Mouse (Mus musculus): ENCODE results near the gene Tmem200a. TPM values are rescaled to one million over a fixed set of nuclear protein-coding genes. Genes with fewer than 3 reads are reported as not detected.

Gene Tmem200a
- polyA plus RNA-seq, 1 experiment from 2014 or later = 2.7 TPM

DNA sequence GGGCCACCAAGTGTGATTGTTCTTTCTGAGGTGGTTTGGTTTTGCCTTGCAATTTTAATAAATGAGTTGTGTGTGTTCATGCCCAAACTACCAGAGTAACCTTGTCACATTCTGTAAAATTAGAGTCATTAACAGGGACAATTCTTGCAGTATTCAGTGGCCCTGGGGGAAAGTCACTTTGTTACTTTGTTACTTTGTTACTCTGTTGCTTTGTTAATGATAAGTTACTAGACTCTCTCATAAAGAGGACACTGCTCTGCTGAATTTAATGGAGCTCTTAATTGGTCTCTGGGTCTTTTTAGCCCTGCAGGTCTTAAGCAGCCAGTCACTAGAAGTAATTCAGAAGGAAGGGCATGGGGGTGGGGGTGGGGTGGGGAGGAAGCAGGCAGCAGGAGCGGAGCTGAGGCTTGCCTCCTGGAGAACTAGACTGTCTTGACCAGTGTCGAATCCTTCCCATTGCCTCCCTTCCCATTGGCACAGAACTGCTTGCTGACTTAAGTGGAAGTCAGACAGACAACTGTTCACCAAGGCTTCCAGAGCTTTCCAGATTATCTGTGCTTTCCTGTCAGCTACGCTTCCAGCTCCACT, 124.1 kb downstream of the Tmem200a start:
- 42% methylated on average over 3 of the region's 3 CpGs for WGBS
- Histone ChIP-seq H3K4me3 (no peak overlapping the region), H3K36me3 (no peaks in the 10 kb centered on the region), H3K27ac (no peak overlapping the region), H3K9me3 (replicated peaks) (no peaks in the 10 kb centered on the region), H3K27me3 (ENCODE audit: low read depth, poor library complexity, severe bottlenecking) (peaks cover 26% of the 10 kb centered on the region), H3K4me1 (peaks cover 25% of the 10 kb centered on the region)
- no peak for DNase-seq (ENCODE audit: low spot score)

DNA sequence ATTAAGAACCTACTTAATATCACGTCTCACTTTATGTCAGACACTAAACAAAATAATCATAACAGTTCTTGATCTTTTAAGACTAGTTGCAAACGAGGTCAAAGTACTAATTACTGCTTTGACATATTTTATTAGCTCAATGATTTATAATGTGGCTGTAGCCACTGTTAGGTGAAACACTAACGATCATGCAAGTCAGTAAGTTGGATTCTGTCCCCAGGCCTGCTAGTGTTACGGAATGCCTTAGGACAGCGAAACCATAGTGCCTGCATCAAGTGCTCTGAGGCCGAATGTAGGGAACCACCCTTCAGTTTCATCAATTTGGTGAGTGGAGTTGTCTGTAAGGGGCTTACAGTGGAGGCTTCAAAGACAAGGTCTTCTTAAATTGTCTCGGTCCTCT, 126.0 kb downstream of the Tmem200a start:
- no peaks in the 10 kb centered on the region for H3K36me3 ChIP-seq
- no peak for DNase-seq (ENCODE audit: low spot score)
- WGBS = 30% methylated on average over 7 of the region's 7 CpGs
- H3K4me1 ChIP-seq = peaks cover 25% of the 10 kb centered on the region
- H3K27me3 ChIP-seq (ENCODE audit: low read depth, poor library complexity, severe bottlenecking) = peaks cover 30% of the 10 kb centered on the region
- no peak overlapping the region for H3K4me3 ChIP-seq
- H3K27ac ChIP-seq = no peak overlapping the region
- H3K9me3 ChIP-seq (replicated peaks) = no peaks in the 10 kb centered on the region

DNA sequence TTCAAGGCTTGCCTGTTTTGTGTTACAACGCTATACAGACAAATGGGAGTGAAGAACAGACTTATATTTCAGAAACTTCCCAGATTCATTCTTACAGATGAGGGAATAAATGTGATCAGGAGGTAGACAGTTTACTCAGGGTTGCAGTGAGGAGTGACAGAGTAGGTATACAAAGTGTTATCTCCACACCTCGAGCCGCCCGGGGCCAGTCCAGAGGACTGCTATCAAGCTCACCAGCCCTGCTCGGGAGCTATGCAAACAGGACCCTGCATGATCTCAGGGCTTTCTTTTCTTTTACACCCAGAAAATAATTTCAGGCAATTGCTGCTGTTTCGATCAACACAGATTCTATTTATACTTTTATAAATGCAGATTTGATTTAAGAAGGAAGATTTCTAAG, 126.7 kb downstream of the Tmem200a start:
- WGBS = 67% methylated on average over 6 of the region's 6 CpGs
- Histone ChIP-seq H3K4me3 (no peak overlapping the region), H3K36me3 (no peaks in the 10 kb centered on the region), H3K27me3 (ENCODE audit: low read depth, poor library complexity, severe bottlenecking) (peaks cover 30% of the 10 kb centered on the region), H3K9me3 (replicated peaks) (no peaks in the 10 kb centered on the region), H3K27ac (no peak overlapping the region), H3K4me1 (peaks cover 25% of the 10 kb centered on the region)
- no peak for DNase-seq (ENCODE audit: low spot score)

DNA sequence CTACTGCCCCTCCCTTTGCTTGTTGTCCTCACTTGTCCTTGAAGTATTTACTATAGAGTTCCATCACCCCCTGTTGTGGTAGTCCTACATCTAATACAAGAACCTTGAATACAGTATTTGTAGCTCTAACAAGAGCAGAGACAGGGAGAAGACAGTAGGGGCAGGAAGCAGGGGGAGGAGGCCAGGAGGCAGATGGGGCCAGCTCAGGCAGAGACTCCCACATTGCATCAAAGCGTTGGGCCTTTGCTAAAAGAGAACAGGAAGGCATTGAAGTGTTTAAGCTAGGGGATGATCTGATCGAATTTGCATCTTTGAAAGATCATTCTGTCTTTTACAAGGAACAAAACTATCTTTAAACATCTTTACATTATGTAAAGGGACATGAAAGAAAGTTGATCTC, 133.0 kb downstream of the Tmem200a start:
- Histone ChIP-seq H3K36me3 (no peaks in the 10 kb centered on the region), H3K27ac (no peak overlapping the region), H3K27me3 (ENCODE audit: low read depth, poor library complexity, severe bottlenecking) (peaks cover 15% of the 10 kb centered on the region), H3K4me3 (no peak overlapping the region), H3K9me3 (replicated peaks) (no peaks in the 10 kb centered on the region), H3K4me1 (no peaks in the 10 kb centered on the region)
- no peak for DNase-seq (ENCODE audit: low spot score)
- WGBS = 71% methylated on average over 2 of the region's 2 CpGs

DNA sequence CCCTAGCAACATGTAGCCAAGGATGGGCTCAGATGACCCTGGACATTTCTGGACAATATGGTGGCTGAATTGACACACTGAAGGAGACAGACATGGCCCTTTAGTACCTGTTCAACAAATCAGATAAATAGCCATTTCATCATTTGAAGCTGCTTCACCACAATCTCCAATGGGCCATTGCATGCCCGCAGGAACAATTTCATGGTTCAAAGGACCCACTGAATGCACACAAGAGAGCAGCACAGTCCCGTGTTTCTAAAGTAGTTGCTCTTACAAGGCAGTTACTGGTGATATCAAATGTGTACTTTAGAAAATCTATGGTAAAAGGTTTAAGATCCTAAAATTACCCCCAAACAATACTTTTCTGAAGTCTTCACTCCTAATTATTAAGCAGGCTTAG, 134.2 kb downstream of the Tmem200a start:
- no peaks in the 10 kb centered on the region for H3K4me1 ChIP-seq

DNA sequence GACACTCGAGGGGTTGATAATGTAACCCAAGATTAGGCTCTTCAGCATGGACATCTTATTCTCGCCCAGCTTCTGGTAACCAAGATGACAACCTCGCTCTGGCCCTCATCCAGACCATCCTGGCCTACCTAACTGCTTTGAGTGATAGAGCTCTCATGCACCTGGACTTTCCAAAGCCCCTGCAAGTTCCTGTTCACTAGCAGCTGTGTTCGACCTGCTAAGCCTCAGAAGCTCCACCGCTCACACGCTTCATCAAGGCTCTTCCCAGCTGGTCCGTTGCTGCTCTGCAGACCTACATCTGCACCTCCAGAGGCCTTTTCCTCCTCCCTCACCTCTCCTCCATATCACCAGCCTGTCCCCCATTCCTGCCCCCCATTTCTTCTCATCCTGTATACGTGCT, 147.1 kb downstream of the Tmem200a start:
- no peaks in the 10 kb centered on the region for H3K27me3 ChIP-seq (ENCODE audit: low read depth, poor library complexity, severe bottlenecking)
- H3K27ac ChIP-seq = no peak overlapping the region
- WGBS = 90% methylated on average over 8 of the region's 8 CpGs

More for the DNA sequence above, 134.2 kb downstream of the Tmem200a start:
- H3K27me3 ChIP-seq (ENCODE audit: low read depth, poor library complexity, severe bottlenecking) = 0 out of 2 replicates have a peak, but pooled peaks cover 4% of the 10 kb centered on the region
- H3K4me3 ChIP-seq = no peak overlapping the region
- no peak overlapping the region for H3K27ac ChIP-seq
- 83% methylated on average over 2 of the region's 2 CpGs for WGBS
- DNase-seq (ENCODE audit: low spot score) = no peak
- H3K9me3 ChIP-seq (replicated peaks) = no peaks in the 10 kb centered on the region
- no peaks in the 10 kb centered on the region for H3K36me3 ChIP-seq

DNA sequence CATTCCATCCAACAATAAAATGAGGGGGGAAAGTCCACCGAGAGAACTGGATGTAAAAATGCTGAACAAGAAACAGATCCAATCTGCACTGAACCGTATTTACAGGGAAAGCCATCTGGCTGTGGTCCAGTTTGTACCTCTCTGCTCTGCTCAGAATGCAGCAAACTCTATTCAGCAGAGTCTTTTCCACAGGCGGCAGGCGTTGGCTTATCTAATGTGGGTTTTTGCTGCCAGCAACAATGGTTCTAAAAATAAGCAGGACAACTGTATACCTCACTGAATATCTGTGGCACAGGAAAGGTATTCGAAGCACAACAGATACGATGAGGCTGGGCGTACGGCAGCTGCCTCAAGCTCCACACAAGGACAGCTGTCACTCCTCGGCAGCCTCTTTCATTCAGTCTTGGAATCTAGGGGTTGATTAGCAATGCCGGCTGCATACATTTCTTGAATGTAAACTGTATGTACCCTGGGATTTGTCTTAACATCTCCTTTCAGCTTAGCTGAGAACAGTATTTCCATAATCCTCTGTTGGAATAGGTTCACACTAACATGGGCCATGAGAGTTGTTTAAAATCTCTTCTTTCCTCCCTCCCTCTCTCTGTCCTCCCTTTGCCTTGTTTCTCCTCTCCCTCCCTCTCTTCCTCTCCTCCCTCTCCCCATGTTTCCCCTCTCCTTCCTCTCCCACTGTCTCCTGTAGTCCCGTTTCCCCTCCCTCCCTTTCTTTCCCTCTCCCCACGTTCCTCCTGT, 149.3 kb downstream of the Tmem200a start:
- H3K27ac ChIP-seq = peak overlapping the region; percentile 75; the same call in 1 of the 2 replicates
- no peaks in the 10 kb centered on the region for H3K36me3 ChIP-seq
- H3K4me1 ChIP-seq = peaks cover 42% of the 10 kb centered on the region
- DNase-seq (ENCODE audit: low spot score) = no peak
- H3K4me3 ChIP-seq = no peak overlapping the region
- H3K9me3 ChIP-seq (replicated peaks) = no peaks in the 10 kb centered on the region
- H3K27me3 ChIP-seq (ENCODE audit: low read depth, poor library complexity, severe bottlenecking) = no peaks in the 10 kb centered on the region
- 51% methylated on average over 12 of the region's 12 CpGs for WGBS

More for the DNA sequence above, 147.1 kb downstream of the Tmem200a start:
- no peak overlapping the region for H3K4me3 ChIP-seq
- H3K4me1 ChIP-seq = peaks cover 42% of the 10 kb centered on the region
- no peak for DNase-seq (ENCODE audit: low spot score)
- H3K36me3 ChIP-seq = no peaks in the 10 kb centered on the region
- H3K9me3 ChIP-seq (replicated peaks) = no peaks in the 10 kb centered on the region

DNA sequence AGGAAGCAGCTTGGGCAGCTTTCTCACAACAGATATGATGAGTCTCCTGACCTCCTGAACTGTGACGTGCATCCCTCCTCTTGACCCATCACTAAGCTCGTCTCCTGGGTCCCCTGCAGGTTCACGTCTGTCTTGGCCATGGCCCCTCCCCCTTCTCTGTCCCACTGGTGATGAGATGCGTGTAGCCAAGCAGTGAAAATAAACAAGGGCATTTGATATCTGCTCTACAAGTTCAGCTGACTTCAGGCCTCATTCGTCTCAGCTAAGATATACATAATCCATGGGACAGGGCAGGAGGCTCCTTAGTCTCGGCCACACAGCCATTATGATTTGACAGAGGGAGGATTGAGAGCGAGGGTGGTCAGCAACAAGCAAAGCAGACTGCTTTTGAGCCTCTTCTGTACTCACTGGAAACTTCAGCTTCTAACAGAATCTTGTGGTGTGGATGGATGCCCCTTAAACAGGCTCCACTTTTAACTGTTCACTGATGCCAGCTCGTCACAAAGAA, 149.9 kb downstream of the Tmem200a start:
- Histone ChIP-seq H3K27me3 (ENCODE audit: low read depth, poor library complexity, severe bottlenecking) (no peaks in the 10 kb centered on the region), H3K4me3 (no peak overlapping the region), H3K36me3 (no peaks in the 10 kb centered on the region), H3K9me3 (replicated peaks) (no peaks in the 10 kb centered on the region), H3K4me1 (peaks cover 42% of the 10 kb centered on the region), H3K27ac (peak overlapping the region; percentile 75)
- 27% methylated on average over 8 of the region's 8 CpGs for WGBS
- no peak for DNase-seq (ENCODE audit: low spot score)

DNA sequence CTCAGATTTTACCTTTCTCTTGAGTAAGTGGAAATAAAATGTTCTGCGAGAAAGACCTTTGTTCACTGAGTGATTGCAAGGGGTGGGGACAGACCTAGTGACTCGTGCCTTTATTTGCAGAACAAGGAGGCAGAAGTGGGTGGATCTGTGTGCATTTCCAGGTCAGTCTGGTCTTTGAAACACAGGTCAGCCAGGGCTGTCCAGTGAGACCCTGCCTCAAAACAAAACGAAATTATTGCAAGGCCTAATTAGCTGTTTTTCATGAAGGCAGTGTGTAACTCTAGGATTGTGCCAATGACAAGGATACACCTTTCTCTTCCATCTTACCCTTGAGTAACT, 150.4 kb downstream of the Tmem200a start:
- WGBS = 29% methylated on average over 3 of the region's 3 CpGs
- Histone ChIP-seq H3K4me1 (peaks cover 42% of the 10 kb centered on the region), H3K27ac (peak overlapping the region; percentile 75), H3K4me3 (no peak overlapping the region), H3K36me3 (no peaks in the 10 kb centered on the region), H3K27me3 (ENCODE audit: low read depth, poor library complexity, severe bottlenecking) (no peaks in the 10 kb centered on the region), H3K9me3 (replicated peaks) (no peaks in the 10 kb centered on the region)
- no peak for DNase-seq (ENCODE audit: low spot score)

DNA sequence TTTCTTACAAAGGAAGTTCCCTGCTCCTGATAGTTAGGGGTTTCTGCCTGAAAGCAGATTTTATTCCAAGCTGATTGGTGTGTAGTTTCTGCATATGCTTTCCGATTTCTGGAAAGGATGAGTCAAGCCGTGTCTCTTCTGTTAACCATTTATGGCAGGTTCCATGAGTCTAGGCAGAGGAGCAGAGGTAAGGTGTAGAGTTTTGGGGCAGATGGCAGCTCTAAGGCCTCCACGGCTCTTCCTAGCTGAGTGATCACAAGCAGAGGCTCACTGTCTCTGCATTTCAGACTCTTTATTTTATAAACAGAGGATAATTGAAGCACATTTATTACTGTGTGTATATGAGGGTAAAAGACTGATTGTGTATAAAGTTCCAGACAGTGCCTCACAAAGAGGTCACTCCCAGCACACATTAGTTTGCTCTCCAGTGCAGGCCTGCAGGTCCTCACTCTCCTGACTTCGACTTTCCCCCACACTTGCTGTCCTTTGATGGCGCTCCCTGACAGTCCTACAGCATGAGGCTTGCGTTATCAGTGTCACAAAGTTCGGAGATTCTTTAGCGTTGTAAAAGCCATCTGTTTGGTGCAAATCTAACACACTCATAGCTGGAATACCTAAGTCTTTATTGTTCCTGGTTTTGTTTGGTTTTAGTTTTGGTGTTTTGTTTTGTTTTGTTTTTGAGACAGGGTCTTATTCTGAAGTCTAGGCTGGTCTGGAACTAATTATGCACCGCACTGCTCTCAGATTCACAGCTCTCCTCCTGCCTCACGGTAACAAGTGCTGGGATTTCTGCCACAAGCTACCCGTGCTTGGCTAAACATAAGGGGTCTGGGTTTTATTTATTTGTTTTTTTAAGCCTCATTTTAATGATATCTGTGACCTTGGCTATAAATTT, 151.1 kb downstream of the Tmem200a start:
- no peaks in the 10 kb centered on the region for H3K27me3 ChIP-seq (ENCODE audit: low read depth, poor library complexity, severe bottlenecking)
- WGBS = 20% methylated on average over 11 of the region's 11 CpGs
- no peak for DNase-seq (ENCODE audit: low spot score)
- H3K9me3 ChIP-seq (replicated peaks) = no peaks in the 10 kb centered on the region
- H3K27ac ChIP-seq = peak overlapping the region; percentile 75; the same call in 1 of the 2 replicates
- no peak overlapping the region for H3K4me3 ChIP-seq
- H3K36me3 ChIP-seq = no peaks in the 10 kb centered on the region
- H3K4me1 ChIP-seq = peaks cover 42% of the 10 kb centered on the region

DNA sequence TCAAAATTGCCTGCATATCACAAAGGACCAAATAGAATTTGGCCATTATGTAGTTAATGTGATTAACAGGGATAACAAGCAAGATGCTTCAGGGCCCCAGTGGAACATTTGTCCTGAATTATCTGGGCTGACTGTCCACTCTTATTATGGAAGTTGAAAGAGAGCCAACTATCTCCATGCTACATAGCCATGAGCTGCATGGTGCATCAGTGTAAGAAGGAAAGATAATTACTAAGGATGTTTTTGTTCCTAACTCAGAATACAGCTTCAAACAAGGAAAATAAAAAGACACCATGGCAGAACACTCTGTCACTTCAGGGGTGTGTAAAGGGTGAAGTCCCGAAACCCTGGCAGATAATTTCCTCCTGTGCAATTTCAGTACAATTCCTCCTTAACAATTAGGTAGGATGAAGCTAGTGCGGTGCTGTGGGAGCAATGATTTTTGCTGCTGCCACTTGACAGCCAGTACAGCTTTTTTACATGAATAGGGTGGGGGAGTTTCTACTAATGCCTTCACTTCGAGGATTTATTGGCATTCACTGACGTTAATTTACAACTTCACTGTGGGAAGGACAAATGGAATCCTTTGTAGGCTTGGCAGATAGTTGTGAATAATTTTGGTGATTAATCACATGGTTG, 158.1 kb downstream of the Tmem200a start:
- no peak for DNase-seq (ENCODE audit: low spot score)
- 29% methylated on average over 4 of the region's 4 CpGs for WGBS
- no peaks in the 10 kb centered on the region for H3K9me3 ChIP-seq (replicated peaks)
- no peaks in the 10 kb centered on the region for H3K27me3 ChIP-seq (ENCODE audit: low read depth, poor library complexity, severe bottlenecking)
- H3K4me1 ChIP-seq = peaks cover 2% of the 10 kb centered on the region; the same call in 1 of the 2 replicates
- no peak overlapping the region for H3K27ac ChIP-seq
- H3K36me3 ChIP-seq = no peaks in the 10 kb centered on the region
- H3K4me3 ChIP-seq = no peak overlapping the region

DNA sequence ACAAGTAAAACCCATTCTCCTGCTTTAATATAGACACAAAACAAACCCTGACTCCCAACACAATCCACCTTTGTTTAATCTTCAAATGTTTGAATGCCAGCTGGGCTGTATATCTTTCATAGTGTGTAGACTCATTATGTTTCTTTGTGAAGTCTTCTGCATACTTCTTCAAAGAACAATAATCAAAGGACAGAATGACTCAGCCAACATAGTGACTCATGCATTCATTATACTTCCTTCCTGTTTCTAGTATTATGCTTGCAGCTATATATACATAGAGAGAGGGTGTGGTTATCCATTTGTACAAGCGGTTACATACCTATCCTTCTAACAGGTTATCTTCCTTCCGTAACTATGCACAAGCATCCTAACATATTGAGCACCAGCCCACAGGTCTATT, 160.7 kb downstream of the Tmem200a start:
- H3K4me3 ChIP-seq = no peak overlapping the region
- H3K4me1 ChIP-seq = peaks cover 2% of the 10 kb centered on the region; the same call in 1 of the 2 replicates
- no peaks in the 10 kb centered on the region for H3K27me3 ChIP-seq (ENCODE audit: low read depth, poor library complexity, severe bottlenecking)
- H3K9me3 ChIP-seq (replicated peaks) = no peaks in the 10 kb centered on the region
- DNase-seq (ENCODE audit: low spot score) = no peak
- no peaks in the 10 kb centered on the region for H3K36me3 ChIP-seq
- H3K27ac ChIP-seq = no peak overlapping the region
- WGBS = 86% methylated on average over 2 of the region's 2 CpGs
